Mouse (Mus musculus) thymus, adult 2 months (tissue): ENCODE measurements at regions not wholly inside any gene's neighbourhood (a gene's known extent, or its start where the extent isn't known, plus 50 kb on each side); places are given as distances from the start of the nearest gene placed in this dataset.
A peak's percentile ranks its signal among the peaks of the same experiment; 100 is the strongest.

Experiments used
- DNase-seq: peaks from one replicate; pipeline ENCODE4 v3.0.0; 2021
- H3K27ac ChIP-seq: fragments of 200-500 bp; 2 replicates; pipeline ENCODE4 v1.5.1; 2012; ENCODE audit warnings: low read length, control low read depth; ENCODE audit not compliant: control insufficient read depth, insufficient read depth
- H3K27me3 ChIP-seq: fragments of 200-500 bp; 2 replicates; pipeline ENCODE4 v1.6.1; 2012; ENCODE audit warnings: mild to moderate bottlenecking, low read length, moderate library complexity, mixed read lengths; ENCODE audit not compliant: control insufficient read depth, insufficient read depth
- H3K36me3 ChIP-seq: fragments of 200-500 bp; 2 replicates; pipeline ENCODE4 v1.6.1; 2012; ENCODE audit warnings: mild to moderate bottlenecking, low read length, moderate library complexity; ENCODE audit not compliant: control insufficient read depth, insufficient read depth
- H3K4me1 ChIP-seq: fragments of 200-500 bp; replicated peaks from 2 replicates; pipeline ENCODE4 v1.6.1; 2012; ENCODE audit warnings: low read length; ENCODE audit not compliant: control insufficient read depth, insufficient read depth
- H3K4me3 ChIP-seq: fragments of 200-500 bp; 2 replicates; pipeline ENCODE4 v1.5.1; 2012; ENCODE audit warnings: mild to moderate bottlenecking, low read length, control low read depth, moderate library complexity; ENCODE audit not compliant: control insufficient read depth, insufficient read depth
- CTCF ChIP-seq: fragments of 200-500 bp; IDR thresholded peaks from 2 replicates; pipeline ENCODE4 v1.5.1; 2012; ENCODE audit warnings: mild to moderate bottlenecking, control low read depth, low read length, moderate library complexity, borderline replicate concordance; ENCODE audit not compliant: control insufficient read depth, poor library complexity, insufficient read depth; ENCODE audit errors: extremely low read depth
- POLR2A ChIP-seq: fragments of 200-500 bp; IDR thresholded peaks from 2 replicates; pipeline ENCODE4 v1.6.1; 2012; ENCODE audit warnings: mild to moderate bottlenecking, low read length, control low read depth, moderate library complexity; ENCODE audit not compliant: control insufficient read depth, poor library complexity, insufficient read depth; ENCODE audit errors: extremely low read depth
- WGBS: fragments of 180-500 bp; shearing (Covaris S2); methylation state at CpG from one replicate; pipeline ENCODE4 v1.1.7; 2018; 5-methylcytosine and 5-hydroxymethylcytosine counted together

DNA sequence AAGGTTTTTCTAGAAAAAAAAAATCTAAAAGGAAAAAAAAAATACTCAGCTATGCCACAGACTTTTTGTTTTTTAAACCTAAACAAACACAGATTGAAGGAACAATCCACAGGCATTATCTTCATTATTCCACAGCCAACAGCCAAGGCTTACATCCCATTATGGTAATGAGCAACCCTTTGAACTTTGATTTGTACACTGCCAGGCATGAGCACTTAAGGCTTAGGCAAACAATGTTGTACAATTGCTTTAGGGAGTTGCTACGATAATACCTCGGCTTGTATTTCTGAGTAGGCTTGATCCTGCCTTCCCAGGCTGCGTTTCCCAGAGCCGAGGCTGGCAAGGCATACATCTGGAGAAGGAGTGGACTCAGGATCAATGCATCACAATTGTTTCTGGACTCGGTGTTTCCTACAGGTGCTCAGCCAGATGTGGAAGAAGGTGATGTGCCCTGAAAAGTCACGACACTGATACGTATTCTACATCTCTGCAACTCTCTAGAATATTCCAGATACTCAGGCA is 409.0 kb upstream of the Igfbp7 start:
- DNase-seq, result no peak
- Histone ChIP-seq H3K4me1 (no peaks in the 10 kb centered on the region), H3K27ac (no peak overlapping the region), H3K4me3 (no peak overlapping the region), H3K27me3 (no peaks in the 10 kb centered on the region), H3K36me3 (no peaks in the 10 kb centered on the region)
- WGBS, result 88% methylated on average over 7 of the region's 7 CpGs
- TF ChIP-seq CTCF, result no peak
- no peak for TF ChIP-seq POLR2A

GRCm38 (mm10) chr5:77809844-77810243 is 402.0 kb upstream of the Igfbp7 start:
- DNase-seq, result no peak
- WGBS, result 71% methylated on average over 6 of the region's 6 CpGs

DNA sequence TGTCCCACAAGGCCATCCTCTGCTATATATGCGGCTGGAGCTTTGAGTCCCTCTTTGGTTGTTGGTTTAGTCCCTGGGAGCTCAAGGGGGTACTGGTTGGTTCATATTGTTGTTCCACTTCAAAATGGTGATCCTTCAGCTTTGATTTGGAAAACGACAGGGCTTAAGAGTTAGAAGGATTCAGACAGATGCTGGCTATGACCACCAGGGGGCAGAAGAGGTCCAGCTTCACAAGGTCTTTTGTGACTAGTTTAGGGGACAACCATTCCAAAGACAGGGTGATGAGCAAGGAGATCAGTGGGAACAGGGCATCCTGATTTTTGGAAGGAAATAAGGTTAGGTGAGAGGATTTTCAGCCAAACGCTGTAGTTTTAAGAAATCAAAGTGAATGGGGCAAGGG is 399.9 kb upstream of the Igfbp7 start:
- H3K4me3 ChIP-seq, result no peak overlapping the region
- peak; percentile 3 for DNase-seq
- no peak for TF ChIP-seq CTCF
- TF ChIP-seq POLR2A, result no peak
- 36% methylated on average over 3 of the region's 3 CpGs for WGBS
- H3K36me3 ChIP-seq, result no peaks in the 10 kb centered on the region
- no peaks in the 10 kb centered on the region for H3K27me3 ChIP-seq
- H3K4me1 ChIP-seq, result no peaks in the 10 kb centered on the region
- no peak overlapping the region for H3K27ac ChIP-seq

More at GRCm38 (mm10) chr5:77809844-77810243, 402.0 kb upstream of the Igfbp7 start:
- no peak overlapping the region for H3K4me3 ChIP-seq
- no peak for TF ChIP-seq CTCF
- no peak for TF ChIP-seq POLR2A
- H3K27me3 ChIP-seq, result no peaks in the 10 kb centered on the region
- no peaks in the 10 kb centered on the region for H3K36me3 ChIP-seq
- H3K4me1 ChIP-seq, result no peaks in the 10 kb centered on the region
- H3K27ac ChIP-seq, result no peak overlapping the region

DNA sequence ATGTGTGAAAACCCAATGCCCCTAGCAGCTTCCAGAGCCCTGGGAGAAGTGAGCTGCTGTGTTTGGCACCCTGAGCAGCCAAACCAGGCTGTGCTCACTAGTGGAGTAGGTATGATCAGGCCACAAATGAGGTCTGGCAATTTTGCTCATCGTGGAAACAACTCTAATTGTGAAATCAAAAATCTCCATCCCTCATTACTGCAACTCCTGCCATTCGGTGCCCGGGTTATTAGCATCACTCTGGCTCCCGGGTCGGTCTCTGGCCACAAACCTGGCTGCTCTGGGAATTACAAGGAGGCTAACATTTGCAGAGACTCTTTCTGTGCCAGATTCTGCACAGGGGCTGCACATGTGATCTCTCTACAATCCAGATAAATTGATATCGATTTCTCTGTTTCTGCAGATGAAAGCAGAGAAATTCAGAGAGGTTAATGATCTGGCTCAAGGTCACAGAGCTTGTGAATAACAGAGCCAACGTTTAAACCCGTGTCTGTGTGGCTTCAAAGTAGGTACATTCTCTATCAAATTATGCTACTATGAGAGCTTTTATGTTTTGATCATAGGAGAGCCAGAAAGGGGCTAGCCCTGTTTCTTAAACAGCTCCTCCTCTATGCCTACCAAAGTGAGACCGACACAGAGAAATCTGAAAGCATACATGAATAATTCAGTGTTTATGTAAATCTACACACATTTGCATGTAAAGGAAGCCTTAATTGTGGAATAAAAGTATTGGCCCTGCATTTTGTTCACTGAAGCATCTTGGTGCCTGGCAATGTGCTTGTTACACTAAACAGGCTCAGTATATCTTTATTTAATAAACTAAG is 398.7 kb upstream of the Igfbp7 start:
- no peaks in the 10 kb centered on the region for H3K27me3 ChIP-seq
- H3K27ac ChIP-seq, result no peak overlapping the region
- no peaks in the 10 kb centered on the region for H3K36me3 ChIP-seq
- TF ChIP-seq CTCF (no peak), POLR2A (no peak)
- WGBS, result 78% methylated on average over 9 of the region's 9 CpGs
- no peak overlapping the region for H3K4me3 ChIP-seq
- no peak for DNase-seq
- no peaks in the 10 kb centered on the region for H3K4me1 ChIP-seq

DNA sequence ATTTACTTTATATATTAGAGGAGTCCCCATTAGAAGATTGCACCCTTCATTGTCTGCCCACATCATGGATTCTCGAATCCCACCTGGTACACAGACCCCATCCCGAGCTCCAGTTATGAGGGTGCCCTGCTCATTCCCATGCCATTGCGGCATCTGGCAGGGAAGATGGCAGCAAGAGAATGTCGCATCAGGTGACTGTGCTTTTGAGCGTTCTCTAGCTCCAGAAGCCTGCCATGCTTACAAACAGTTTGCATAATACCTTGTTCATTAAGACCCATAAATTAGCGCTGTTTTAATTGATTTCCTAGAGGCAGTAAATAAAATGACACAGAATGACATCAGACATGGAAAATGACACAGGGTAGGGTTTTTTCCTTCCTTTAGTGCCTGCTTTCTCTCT is 398.0 kb upstream of the Igfbp7 start:
- 93% methylated on average over 6 of the region's 6 CpGs for WGBS
- TF ChIP-seq CTCF (no peak), POLR2A (no peak)
- Histone ChIP-seq H3K4me1 (no peaks in the 10 kb centered on the region), H3K36me3 (no peaks in the 10 kb centered on the region), H3K27ac (no peak overlapping the region), H3K4me3 (no peak overlapping the region), H3K27me3 (no peaks in the 10 kb centered on the region)
- no peak for DNase-seq

DNA sequence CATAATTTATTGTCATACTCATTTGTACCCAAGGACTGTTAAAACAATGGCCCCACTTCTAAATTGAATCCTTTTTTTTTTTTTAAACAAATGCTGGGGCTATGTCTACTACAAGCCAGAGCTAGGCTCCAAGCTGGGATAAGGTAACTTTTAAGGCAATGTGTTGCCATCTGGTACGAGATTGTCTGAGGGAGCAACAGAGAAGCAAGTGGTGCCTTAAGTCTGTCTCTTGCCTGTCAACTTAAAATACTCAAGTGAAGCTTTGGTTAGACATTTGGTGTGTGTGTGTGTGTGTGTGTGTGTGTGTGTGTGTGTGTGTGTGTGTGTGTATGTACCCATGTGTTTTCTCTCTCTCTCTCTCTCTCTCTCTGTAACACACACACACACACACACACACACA is 397.5 kb upstream of the Igfbp7 start:
- WGBS, result 77% methylated on average over 1 of the region's 1 CpGs
- Histone ChIP-seq H3K36me3 (no peaks in the 10 kb centered on the region), H3K27ac (no peak overlapping the region), H3K27me3 (no peaks in the 10 kb centered on the region), H3K4me3 (no peak overlapping the region), H3K4me1 (no peaks in the 10 kb centered on the region)
- DNase-seq, result no peak
- TF ChIP-seq CTCF (no peak), POLR2A (no peak)

GRCm38 (mm10) chr5:77804113-77804512 is 396.3 kb upstream of the Igfbp7 start:
- Histone ChIP-seq H3K36me3 (no peaks in the 10 kb centered on the region), H3K4me3 (no peak overlapping the region), H3K4me1 (no peaks in the 10 kb centered on the region), H3K27me3 (no peaks in the 10 kb centered on the region), H3K27ac (no peak overlapping the region)
- TF ChIP-seq CTCF (no peak), POLR2A (no peak)
- no peak for DNase-seq
- 66% methylated on average over 9 of the region's 9 CpGs for WGBS

GRCm38 (mm10) chr5:77803562-77803961 is 395.7 kb upstream of the Igfbp7 start:
- H3K4me3 ChIP-seq, result no peak overlapping the region
- 52% methylated on average over 6 of the region's 6 CpGs for whole genome bisulfite sequencing
- no peak for TF ChIP-seq CTCF
- no peak for TF ChIP-seq POLR2A
- no peak overlapping the region for H3K27ac ChIP-seq
- no peaks in the 10 kb centered on the region for H3K27me3 ChIP-seq
- H3K4me1 ChIP-seq, result no peaks in the 10 kb centered on the region
- H3K36me3 ChIP-seq, result no peaks in the 10 kb centered on the region
- peak; percentile 14 for DNase-seq
